Mouse (Mus musculus) limb, embryonic 10.5 days (tissue): ENCODE data around the gene Dbi. TPM values are rescaled to one million over a fixed set of nuclear protein-coding genes. Genes with fewer than 3 reads are reported as not detected.

Source experiments
- DNase-seq: peaks from one replicate; pipeline ENCODE4 v3.0.0-alpha.2; 2017; ENCODE audit warnings: low spot score
- H3K27ac ChIP-seq: fragments of 300-500 bp; sonication (generic); 2 replicates; pipeline ENCODE4 v1.5.1; 2016; ENCODE audit warnings: mild to moderate bottlenecking
- H3K27me3 ChIP-seq: fragments of 300-500 bp; sonication (generic); 2 replicates; pipeline ENCODE4 v1.6.1; 2016; ENCODE audit warnings: low read depth, mild to moderate bottlenecking; ENCODE audit not compliant: poor library complexity, severe bottlenecking
- H3K36me3 ChIP-seq: fragments of 300-500 bp; sonication (generic); 2 replicates; pipeline ENCODE4 v1.6.1; 2016; ENCODE audit warnings: mild to moderate bottlenecking, moderate library complexity
- H3K4me1 ChIP-seq: fragments of 300-500 bp; sonication (generic); 2 replicates; pipeline ENCODE4 v1.6.1; 2016
- H3K4me3 ChIP-seq: fragments of 300-500 bp; sonication (generic); 2 replicates; pipeline ENCODE4 v1.5.1; 2016; ENCODE audit warnings: mild to moderate bottlenecking, moderate library complexity
- H3K9me3 ChIP-seq: fragments of 300-500 bp; sonication (generic); replicated peaks from 2 replicates; pipeline ENCODE4 v1.6.1; 2016; ENCODE audit warnings: mild to moderate bottlenecking
- WGBS: fragments of 180-500 bp; shearing (Covaris S2); methylation state at CpG from one replicate; pipeline ENCODE4 v1.1.7; 2016; 5-methylcytosine and 5-hydroxymethylcytosine counted together
- polyA plus RNA-seq: library from polyadenylated mRNA; unstranded; fragments of >200 nt; fragmentation: Nextera tagmentation; extraction: Ambion mirVana; gene quantifications from 2 replicates; pipeline ENCODE4 v1.2.1, GENCODE M21; 2016

Gene Dbi
- polyA plus RNA-seq, 1 experiment from 2014 or later, result 699 TPM

DNA sequence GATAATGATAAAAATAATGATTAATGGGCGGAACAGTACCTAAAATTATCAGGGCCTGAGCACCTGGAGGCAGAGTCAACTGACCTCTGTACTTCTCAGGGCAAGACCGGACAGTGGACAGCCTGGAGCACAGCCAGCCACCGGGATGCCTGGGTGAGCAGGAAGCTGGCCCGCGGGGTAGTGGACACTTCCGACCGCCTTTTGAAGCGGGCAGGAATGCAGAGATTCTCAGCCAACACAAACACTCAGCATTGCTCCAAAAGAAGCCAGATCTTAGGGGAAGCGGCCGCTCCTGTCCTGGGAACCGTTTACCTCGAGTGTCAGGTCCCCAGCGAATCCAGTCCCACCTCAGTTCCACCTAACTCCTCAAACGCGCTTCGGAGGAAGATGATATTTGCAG, 48.0 kb downstream of the Dbi start:
- peak overlapping the region; percentile 53 for H3K4me3 ChIP-seq

DNA sequence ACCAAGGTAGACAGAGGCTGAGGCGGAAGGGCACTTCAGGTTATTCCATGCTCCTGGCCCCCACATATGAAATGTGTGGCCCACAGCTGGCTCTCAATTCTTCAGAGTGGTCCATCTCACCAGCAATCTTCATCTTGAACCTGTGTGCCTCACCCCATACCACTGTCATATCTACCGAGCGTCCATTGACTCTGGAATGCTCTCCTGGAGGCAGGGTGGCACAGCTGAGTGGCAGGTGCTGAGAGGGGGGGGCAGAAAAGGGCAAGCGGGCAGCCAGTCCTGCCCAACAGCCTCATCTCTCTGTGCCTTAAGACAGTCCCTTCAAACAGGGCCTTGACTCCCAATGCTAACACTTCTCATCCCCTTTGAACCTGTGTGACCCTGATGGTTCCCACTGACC, 49.7 kb downstream of the Dbi start:
- no peak overlapping the region for H3K27ac ChIP-seq
- H3K4me3 ChIP-seq, result no peak overlapping the region
- H3K9me3 ChIP-seq, result no peaks in the 10 kb centered on the region
- peaks cover 48% of the 10 kb centered on the region for H3K27me3 ChIP-seq
- H3K4me1 ChIP-seq, result peaks cover 38% of the 10 kb centered on the region
- DNase-seq, result no peak
- no peaks in the 10 kb centered on the region for H3K36me3 ChIP-seq
- WGBS, result 93% methylated on average over 4 of the region's 4 CpGs

More for the DNA sequence above, 48.0 kb downstream of the Dbi start:
- H3K36me3 ChIP-seq, result no peaks in the 10 kb centered on the region
- WGBS, result 16% methylated on average over 16 of the region's 16 CpGs
- H3K27me3 ChIP-seq, result peaks cover 48% of the 10 kb centered on the region
- H3K27ac ChIP-seq, result no peak overlapping the region
- peak; percentile 42 for DNase-seq
- no peaks in the 10 kb centered on the region for H3K9me3 ChIP-seq
- H3K4me1 ChIP-seq, result peaks cover 40% of the 10 kb centered on the region

DNA sequence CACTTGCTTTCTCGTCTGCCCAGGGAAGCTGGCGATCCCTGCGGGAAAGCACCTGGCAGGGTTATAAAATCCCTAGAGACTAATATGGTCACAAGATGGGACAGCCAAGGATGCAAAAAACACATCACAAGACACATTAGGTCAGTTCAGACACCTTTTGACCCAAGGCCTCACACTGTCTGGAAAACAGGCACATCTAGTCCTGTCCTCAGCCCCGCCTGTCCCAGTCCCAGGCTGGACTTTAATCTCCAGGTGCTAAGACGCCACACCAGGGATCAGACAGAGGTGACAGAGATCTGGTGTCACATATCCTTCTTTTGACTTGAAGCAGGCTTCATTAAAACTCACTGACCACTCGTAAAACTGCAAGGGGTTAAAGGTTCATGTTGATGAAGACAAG, 50.7 kb downstream of the Dbi start:
- DNase-seq, result no peak
- WGBS, result 12% methylated on average over 6 of the region's 6 CpGs
- H3K36me3 ChIP-seq, result no peaks in the 10 kb centered on the region
- H3K27ac ChIP-seq, result no peak overlapping the region
- peaks cover 38% of the 10 kb centered on the region for H3K4me1 ChIP-seq
- H3K9me3 ChIP-seq, result no peaks in the 10 kb centered on the region
- peaks cover 41% of the 10 kb centered on the region for H3K27me3 ChIP-seq
- no peak overlapping the region for H3K4me3 ChIP-seq

DNA sequence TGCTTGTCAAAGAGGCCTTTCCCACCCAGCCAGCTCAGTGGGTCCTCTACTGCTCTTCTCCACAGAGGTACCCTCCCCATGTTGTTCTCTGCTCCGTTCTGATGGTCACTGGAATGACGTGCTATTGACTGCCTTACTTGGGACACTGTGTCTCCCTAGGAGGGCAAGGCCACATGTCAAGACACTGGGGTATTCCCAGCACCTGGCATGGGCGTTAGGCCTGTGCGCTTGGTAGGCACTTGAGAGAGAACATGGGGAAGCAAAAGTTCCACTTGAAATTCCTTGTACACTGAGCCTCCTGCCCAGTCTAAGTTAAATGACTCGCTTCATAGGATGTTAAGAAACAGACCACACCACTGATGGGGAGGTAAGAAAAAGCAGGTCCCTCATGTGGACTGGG, 51.8 kb downstream of the Dbi start:
- H3K27me3 ChIP-seq, result peaks cover 31% of the 10 kb centered on the region
- peaks cover 33% of the 10 kb centered on the region for H3K4me1 ChIP-seq
- WGBS, result 79% methylated on average over 5 of the region's 5 CpGs

DNA sequence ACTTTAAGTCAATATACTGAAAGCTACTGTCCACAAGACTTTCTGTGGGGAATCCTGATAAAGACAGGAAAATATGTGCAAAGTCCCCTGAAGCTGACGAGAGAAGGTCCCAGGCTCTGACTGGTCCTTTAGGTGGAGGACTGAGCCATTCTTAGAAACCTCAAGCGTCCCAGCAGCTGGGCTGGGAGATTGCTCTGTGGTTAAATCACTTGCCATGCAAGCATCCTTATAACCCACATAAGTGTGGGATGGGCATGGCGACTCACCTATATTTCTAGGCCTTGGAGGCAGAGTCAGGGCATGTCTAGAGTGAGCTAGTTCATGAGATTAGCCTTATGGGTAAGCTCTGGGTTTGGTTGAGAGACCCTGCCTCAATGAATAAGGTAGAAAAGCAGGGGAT, 54.3 kb downstream of the Dbi start:
- peaks cover 8% of the 10 kb centered on the region for H3K27me3 ChIP-seq
- 80% methylated on average over 3 of the region's 3 CpGs for WGBS
- H3K27ac ChIP-seq, result no peak overlapping the region
- peaks cover 19% of the 10 kb centered on the region for H3K4me1 ChIP-seq
- no peaks in the 10 kb centered on the region for H3K36me3 ChIP-seq
- no peak overlapping the region for H3K4me3 ChIP-seq
- DNase-seq, result no peak
- H3K9me3 ChIP-seq, result no peaks in the 10 kb centered on the region

More for the DNA sequence above, 51.8 kb downstream of the Dbi start:
- DNase-seq, result no peak
- H3K36me3 ChIP-seq, result no peaks in the 10 kb centered on the region
- no peak overlapping the region for H3K27ac ChIP-seq
- H3K9me3 ChIP-seq, result no peaks in the 10 kb centered on the region
- no peak overlapping the region for H3K4me3 ChIP-seq

DNA sequence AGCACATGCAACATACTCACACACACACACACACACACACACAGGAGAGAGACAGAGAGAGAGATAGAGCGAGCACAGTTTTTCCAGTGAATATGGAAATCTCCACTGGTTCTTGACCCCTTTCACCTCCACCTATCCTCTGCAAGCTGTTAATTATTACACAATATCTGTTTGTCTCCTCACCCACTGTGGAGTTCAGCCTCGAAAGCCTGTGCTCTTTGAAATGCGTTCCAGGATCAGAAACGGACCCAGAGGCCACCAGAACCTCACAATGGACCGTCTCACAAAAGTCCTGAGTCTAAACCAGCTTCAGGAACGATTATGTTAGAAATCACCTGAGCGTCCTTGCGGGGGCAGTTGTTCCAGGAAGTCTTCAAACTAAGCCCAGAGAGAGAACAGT, 54.7 kb downstream of the Dbi start:
- 90% methylated on average over 8 of the region's 8 CpGs for WGBS
- DNase-seq, result no peak

DNA sequence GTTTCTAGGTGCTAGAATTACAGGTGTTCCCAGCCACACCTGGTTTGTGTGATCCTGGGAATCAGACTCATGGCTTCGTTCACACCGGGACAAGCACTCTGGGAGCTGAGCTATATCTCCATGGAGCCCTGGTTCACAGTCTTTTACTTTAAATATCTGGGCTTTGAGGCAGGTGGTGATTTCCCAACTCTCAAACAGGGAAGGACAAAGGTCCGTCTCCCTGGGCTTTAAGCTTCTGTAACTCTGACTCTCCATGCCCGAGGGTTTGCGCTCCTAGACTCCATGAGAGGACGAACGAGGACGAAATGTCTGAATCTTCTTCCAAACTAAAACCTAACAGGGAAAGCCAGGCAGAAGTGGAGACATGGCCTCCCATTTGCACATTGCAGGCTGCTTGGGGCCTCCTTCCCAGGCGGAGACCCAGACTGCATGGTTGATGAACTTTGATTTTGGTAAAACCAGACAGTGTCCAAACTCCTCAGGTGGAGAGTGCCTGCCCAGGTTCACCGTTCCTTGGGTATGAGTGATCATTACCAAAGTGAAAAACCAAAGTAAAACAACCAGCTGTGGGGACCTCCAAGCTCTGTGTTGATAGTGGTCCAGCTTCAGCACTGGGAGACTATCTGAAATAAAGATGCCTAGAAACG, 56.7 kb downstream of the Dbi start:
- no peak overlapping the region for H3K27ac ChIP-seq
- H3K27me3 ChIP-seq, result no peaks in the 10 kb centered on the region
- H3K4me3 ChIP-seq, result no peak overlapping the region
- no peaks in the 10 kb centered on the region for H3K36me3 ChIP-seq
- H3K9me3 ChIP-seq, result no peaks in the 10 kb centered on the region
- no peak for DNase-seq
- peaks cover 3% of the 10 kb centered on the region for H3K4me1 ChIP-seq
- 92% methylated on average over 11 of the region's 11 CpGs for WGBS

More for the DNA sequence above, 54.7 kb downstream of the Dbi start:
- no peak overlapping the region for H3K4me3 ChIP-seq
- H3K27me3 ChIP-seq, result peaks cover 3% of the 10 kb centered on the region; the same call in 1 of the 2 replicates
- no peaks in the 10 kb centered on the region for H3K9me3 ChIP-seq
- no peak overlapping the region for H3K27ac ChIP-seq
- H3K36me3 ChIP-seq, result no peaks in the 10 kb centered on the region
- peaks cover 19% of the 10 kb centered on the region for H3K4me1 ChIP-seq

Other genes with a start within 250 kb of the Dbi start
- gene Tmem177, start 207.9 kb downstream of the Dbi start, polyA plus RNA-seq, result 9.7 and 10.7 TPM in 2 replicates
- not detected in 2 replicates for gene Cfap221, start 123.8 kb downstream of the Dbi start, polyA plus RNA-seq
- 0.06 TPM in 1 of 2 replicates, not detected in the other for gene Sctr, start 114.2 kb downstream of the Dbi start, polyA plus RNA-seq
- gene Tmem37, start 47.0 kb downstream of the Dbi start, polyA plus RNA-seq, result 3.2 and 3.5 TPM in 2 replicates
- gene 3110009E18Rik, start 109 bp upstream of the Dbi start, polyA plus RNA-seq, result 14.7 and 19.3 TPM in 2 replicates
- gene Steap3, start 151.6 kb upstream of the Dbi start, polyA plus RNA-seq, result 4.5 TPM in 2 replicates
- gene C1ql2, start 219.5 kb upstream of the Dbi start, polyA plus RNA-seq, result 0.14 TPM in 1 of 2 replicates, not detected in the other